In the genomic region with DNA sequence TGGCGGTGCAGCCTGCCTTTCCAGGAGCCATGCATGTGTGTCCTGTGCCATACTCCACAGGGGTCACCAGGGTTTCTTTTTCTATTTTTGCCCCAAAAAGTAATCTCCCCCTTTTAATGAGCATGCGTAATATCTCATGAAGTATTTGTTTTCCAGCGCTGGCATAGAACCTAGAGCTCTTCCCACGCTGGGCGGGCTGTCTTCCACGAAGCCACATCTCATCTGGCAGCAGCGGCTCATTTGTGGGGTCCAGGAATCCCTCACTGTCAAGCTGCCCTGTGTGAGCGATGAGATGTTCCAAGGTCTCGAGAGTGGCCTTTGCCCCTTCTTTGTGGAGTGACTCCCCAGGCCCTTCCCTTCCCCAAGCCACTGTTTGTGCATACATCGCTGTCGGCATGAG, we compare ENCODE assay signal across 30 mouse cellular contexts.
"Had no signal": no experiment of that assay in that cellular context is flagged by ENCODE, and none has a peak within 500 bp of the region (broad histone marks: within the 10 kb centered on the region; RNA-seq: fewer than 3 reads in every experiment).

No protein-coding gene starts in this region.

- H3K4me3 ChIP-seq: heart, adult 2 months; heart, embryonic 10.5 days; heart, embryonic 12.5 days; heart, embryonic 13.5 days; heart, embryonic 15.5 days; hindbrain, embryonic 10.5 days; hindbrain, embryonic 12.5 days; hindbrain, embryonic 13.5 days; hindbrain, embryonic 15.5 days; intestine, embryonic 15.5 days; kidney, embryonic 15.5 days; left cerebral cortex, adult 2 months had no signal

- DNase-seq: heart, adult 18-20 months; heart, adult 2 months; heart, postnatal 10 days; heart, postnatal 14 days; heart, postnatal 36 days; heart, postnatal 4 days; kidney, adult 11 months; kidney, adult 18-20 months; kidney, adult 2 months; kidney, adult 8-10 months; kidney, adult 9 months; kidney, postnatal 10 days; kidney, postnatal 14 days; kidney, postnatal 25 days; kidney, postnatal 36 days; kidney, postnatal 4 days had no signal

- H3K27ac ChIP-seq: heart, adult 2 months; heart, embryonic 10.5 days; heart, embryonic 13.5 days; heart, embryonic 15.5 days; hindbrain, embryonic 10.5 days; hindbrain, embryonic 12.5 days; hindbrain, embryonic 13.5 days; hindbrain, embryonic 14.5 days; hindbrain, embryonic 15.5 days; hindbrain, postnatal 0 days; intestine, embryonic 15.5 days; kidney, embryonic 15.5 days; kidney, postnatal 0 days; left cerebral cortex, adult 2 months had no signal
